Mouse (Mus musculus) lung, postnatal 0 days (tissue): ENCODE results near the gene Ap1b1. TPM values are rescaled to one million over a fixed set of nuclear protein-coding genes. Genes with fewer than 3 reads are reported as not detected.

Experiments used
- ATAC-seq: fragments of 200-750 bp; cut with Nextera tagmentation; 2 replicates; pipeline ENCODE4 v1.8.0; 2017; ENCODE audit warnings: moderate library complexity
- DNase-seq: peaks from one replicate; pipeline ENCODE4 v3.0.0-alpha.2; 2016; ENCODE audit warnings: low spot score
- H3K27ac ChIP-seq: fragments of 300-500 bp; sonication (generic); 2 replicates; pipeline ENCODE4 v1.5.1; 2014; ENCODE audit warnings: antibody characterized with exemption, mild to moderate bottlenecking, low read length, mixed read lengths
- H3K27me3 ChIP-seq: fragments of 300-500 bp; sonication (generic); replicated peaks from 2 replicates; pipeline ENCODE4 v1.6.1; 2014; ENCODE audit warnings: low read length, mixed read lengths; ENCODE audit not compliant: insufficient read depth
- H3K36me3 ChIP-seq: fragments of 300-500 bp; sonication (generic); 2 replicates; pipeline ENCODE4 v1.6.1; 2014; ENCODE audit warnings: low read length, mixed read lengths; ENCODE audit not compliant: insufficient read depth
- H3K4me1 ChIP-seq: fragments of 300-500 bp; sonication (generic); 2 replicates; pipeline ENCODE4 v1.6.1; 2014; ENCODE audit warnings: antibody characterized with exemption, low read depth, low read length, mixed read lengths; ENCODE audit not compliant: insufficient read depth
- H3K4me2 ChIP-seq: fragments of 300-500 bp; sonication (generic); replicated peaks from 2 replicates; pipeline ENCODE4 v1.6.1; 2014; ENCODE audit warnings: low read depth, mild to moderate bottlenecking, low read length, moderate library complexity, mixed read lengths
- H3K4me3 ChIP-seq: fragments of 300-500 bp; sonication (generic); 2 replicates; pipeline ENCODE4 v1.5.1; 2014; ENCODE audit warnings: low read depth, low read length
- H3K9ac ChIP-seq: fragments of 300-500 bp; sonication (generic); replicated peaks from 2 replicates; pipeline ENCODE4 v1.6.1; 2014; ENCODE audit warnings: low read depth, mild to moderate bottlenecking
- H3K9me3 ChIP-seq: fragments of 300-500 bp; sonication (generic); 2 replicates; pipeline ENCODE4 v1.6.1; 2016; ENCODE audit warnings: low read length, mixed read lengths
- CTCF ChIP-seq: IDR thresholded peaks from 2 replicates; pipeline ENCODE4 v1.5.1; 2016; ENCODE audit warnings: antibody characterized with exemption, mild to moderate bottlenecking
- EP300 ChIP-seq: IDR thresholded peaks from 2 replicates; pipeline ENCODE4 v1.6.1; 2016; ENCODE audit warnings: antibody characterized with exemption, mild to moderate bottlenecking, control low read depth
- WGBS: fragments of 180-500 bp; shearing (Covaris S2); extraction: QIAGEN DNeasy Blood & Tissue Kit; methylation state at CpG from one replicate; pipeline ENCODE4 v1.1.7; 2014; 5-methylcytosine and 5-hydroxymethylcytosine counted together
- polyA plus RNA-seq: library from polyadenylated mRNA; unstranded; fragments of >200 nt; fragmentation: Nextera tagmentation; extraction: Ambion mirVana; gene quantifications from 2 replicates; pipeline ENCODE4 v1.2.1, GENCODE M21; 2015

The Ap1b1 gene
- polyA plus RNA-seq, 1 experiment from 2014 or later, result 27.3 TPM

DNA sequence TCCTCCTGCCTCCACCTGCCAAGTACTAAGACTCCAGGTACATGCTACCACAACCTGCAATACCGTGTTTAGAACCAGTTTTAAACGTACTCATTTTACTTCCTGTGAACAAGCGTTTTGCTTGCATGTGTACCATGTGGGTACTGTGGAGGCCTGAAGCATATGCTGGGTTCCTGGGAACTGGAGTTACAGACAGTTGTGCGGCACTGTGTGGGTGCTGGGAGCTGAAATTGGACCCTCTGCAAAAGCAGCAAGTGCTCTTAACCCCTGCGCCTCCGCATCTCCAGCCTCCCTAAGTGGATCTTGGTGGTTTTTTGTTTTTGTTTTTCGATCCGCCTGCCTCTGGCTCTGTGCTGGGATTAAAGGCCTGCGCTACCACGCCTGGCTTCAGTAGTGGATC lies 65.0 kb downstream of the Ap1b1 start:
- Histone ChIP-seq H3K4me1 (no peaks in the 10 kb centered on the region), H3K4me2 (no peak overlapping the region), H3K4me3 (no peak overlapping the region), H3K36me3 (no peaks in the 10 kb centered on the region), H3K9ac (no peak overlapping the region), H3K27ac (no peak overlapping the region), H3K27me3 (peaks cover 3% of the 10 kb centered on the region; the same call in 1 of the 2 replicates), H3K9me3 (no peaks in the 10 kb centered on the region)
- ATAC-seq (no peak), DNase-seq (no peak)
- 75% methylated on average over 10 of the region's 10 CpGs for WGBS
- TF ChIP-seq EP300 (no peak), CTCF (no peak)

DNA sequence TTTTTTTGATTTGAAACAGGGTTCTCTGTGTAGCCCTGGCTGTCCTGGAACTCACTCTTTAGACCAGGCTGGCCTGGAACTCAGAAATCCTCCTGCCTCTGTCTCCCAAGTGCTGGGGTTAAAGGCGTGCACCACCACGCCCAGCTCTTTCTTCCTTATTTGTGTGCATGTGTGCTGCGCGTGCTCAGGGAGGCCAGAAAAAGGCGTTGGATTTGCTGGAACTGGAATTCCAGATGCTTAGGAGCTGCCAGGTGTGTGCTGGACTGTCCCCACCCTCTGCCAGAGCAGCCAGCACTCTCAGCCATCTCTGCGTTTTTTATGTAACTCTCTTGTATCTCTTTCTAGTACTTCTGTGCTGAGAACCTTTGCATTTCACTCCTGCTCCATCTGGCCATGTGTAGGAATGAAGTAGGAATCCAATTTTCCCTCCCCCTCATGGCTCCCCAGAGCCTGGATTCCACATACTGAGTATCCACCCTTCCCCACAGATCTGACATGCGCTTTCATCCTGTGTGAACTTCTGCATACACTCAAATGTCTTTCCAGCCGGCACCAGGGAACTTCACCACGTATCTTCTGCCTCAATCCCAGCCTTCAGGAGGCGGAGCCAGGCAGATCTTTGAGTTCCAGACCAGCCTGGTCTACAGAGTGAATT lies 65.7 kb downstream of the Ap1b1 start:
- 66% methylated on average over 10 of the region's 10 CpGs for WGBS
- H3K4me3 ChIP-seq, result no peak overlapping the region
- no peak overlapping the region for H3K9ac ChIP-seq
- ATAC-seq (no peak), DNase-seq (no peak)
- TF ChIP-seq EP300 (no peak), CTCF (no peak)
- no peaks in the 10 kb centered on the region for H3K36me3 ChIP-seq
- no peak overlapping the region for H3K27ac ChIP-seq
- H3K27me3 ChIP-seq, result peaks cover 10% of the 10 kb centered on the region
- H3K4me2 ChIP-seq, result no peak overlapping the region
- H3K9me3 ChIP-seq, result no peaks in the 10 kb centered on the region
- no peaks in the 10 kb centered on the region for H3K4me1 ChIP-seq

DNA sequence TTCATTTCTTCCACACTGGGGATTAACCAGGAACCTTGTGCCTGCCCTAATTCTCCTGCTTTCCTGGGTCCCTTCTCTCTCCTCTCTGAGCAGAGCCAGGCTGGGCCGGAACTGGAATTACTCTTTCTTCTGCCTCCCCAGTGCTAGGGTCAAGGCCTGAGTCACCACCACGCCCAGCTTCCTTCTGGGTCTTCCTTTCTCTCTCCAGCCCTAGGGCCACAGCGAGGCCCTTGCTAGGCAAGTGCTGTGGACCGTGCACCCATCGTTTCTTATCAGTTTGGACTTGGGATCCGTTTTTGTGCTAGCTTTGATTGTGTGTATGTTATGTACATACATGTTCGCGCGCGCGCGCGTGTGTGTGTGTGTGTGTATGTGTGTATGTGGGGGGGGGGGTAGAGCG lies 67.5 kb downstream of the Ap1b1 start:
- H3K27me3 ChIP-seq, result peaks cover 22% of the 10 kb centered on the region
- H3K9ac ChIP-seq, result no peak overlapping the region
- no peak for ATAC-seq
- H3K9me3 ChIP-seq, result no peaks in the 10 kb centered on the region
- WGBS, result 80% methylated on average over 14 of the region's 14 CpGs
- no peak overlapping the region for H3K27ac ChIP-seq
- no peak overlapping the region for H3K4me3 ChIP-seq
- H3K36me3 ChIP-seq, result no peaks in the 10 kb centered on the region
- DNase-seq, result no peak
- H3K4me1 ChIP-seq, result peaks cover 10% of the 10 kb centered on the region; the same call in 1 of the 2 replicates
- no peak overlapping the region for H3K4me2 ChIP-seq
- TF ChIP-seq EP300 (no peak), CTCF (no peak)

- Histone ChIP-seq H3K4me1 (peaks cover 16% of the 10 kb centered on the region; the same call in 1 of the 2 replicates), H3K9ac (no peak overlapping the region), H3K4me2 (no peak overlapping the region), H3K27me3 (peaks cover 29% of the 10 kb centered on the region), H3K4me3 (no peak overlapping the region), H3K9me3 (no peaks in the 10 kb centered on the region), H3K36me3 (no peaks in the 10 kb centered on the region), H3K27ac (no peak overlapping the region)
- no peak for TF ChIP-seq CTCF
- no peak for TF ChIP-seq EP300
- ATAC-seq (no peak), DNase-seq (no peak)
- 52% methylated on average over 6 of the region's 6 CpGs for WGBS
These were observed 68.2 kb downstream of the Ap1b1 start for GRCm38 (mm10) chr11:5054874-5055273.

GRCm38 (mm10) chr11:5055945-5056938 lies 69.6 kb downstream of the Ap1b1 start:
- WGBS, result 54% methylated on average over 23 of the region's 23 CpGs
- peaks cover 42% of the 10 kb centered on the region for H3K27me3 ChIP-seq
- H3K9me3 ChIP-seq, result no peaks in the 10 kb centered on the region
- H3K27ac ChIP-seq, result no peak overlapping the region
- no peak for DNase-seq
- ATAC-seq, result no peak
- H3K9ac ChIP-seq, result no peak overlapping the region
- peaks cover 4% of the 10 kb centered on the region; the same call in 1 of the 2 replicates for H3K36me3 ChIP-seq
- H3K4me3 ChIP-seq, result no peak overlapping the region
- TF ChIP-seq EP300 (no peak), CTCF (no peak)
- H3K4me2 ChIP-seq, result no peak overlapping the region
- H3K4me1 ChIP-seq, result peaks cover 20% of the 10 kb centered on the region

GRCm38 (mm10) chr11:5057064-5057463 lies 70.4 kb downstream of the Ap1b1 start:
- DNase-seq (no peak), ATAC-seq (no peak)
- peaks cover 44% of the 10 kb centered on the region for H3K27me3 ChIP-seq
- no peak overlapping the region for H3K4me2 ChIP-seq
- peaks cover 26% of the 10 kb centered on the region for H3K4me1 ChIP-seq
- WGBS, result 63% methylated on average over 8 of the region's 8 CpGs
- no peak overlapping the region for H3K4me3 ChIP-seq
- H3K9me3 ChIP-seq, result no peaks in the 10 kb centered on the region
- no peak overlapping the region for H3K9ac ChIP-seq
- H3K27ac ChIP-seq, result no peak overlapping the region
- peaks cover 4% of the 10 kb centered on the region; the same call in 1 of the 2 replicates for H3K36me3 ChIP-seq
- TF ChIP-seq EP300 (no peak), CTCF (no peak)
